Comparison of ENCODE assay signal across 12 mouse cellular contexts in the genomic region with DNA sequence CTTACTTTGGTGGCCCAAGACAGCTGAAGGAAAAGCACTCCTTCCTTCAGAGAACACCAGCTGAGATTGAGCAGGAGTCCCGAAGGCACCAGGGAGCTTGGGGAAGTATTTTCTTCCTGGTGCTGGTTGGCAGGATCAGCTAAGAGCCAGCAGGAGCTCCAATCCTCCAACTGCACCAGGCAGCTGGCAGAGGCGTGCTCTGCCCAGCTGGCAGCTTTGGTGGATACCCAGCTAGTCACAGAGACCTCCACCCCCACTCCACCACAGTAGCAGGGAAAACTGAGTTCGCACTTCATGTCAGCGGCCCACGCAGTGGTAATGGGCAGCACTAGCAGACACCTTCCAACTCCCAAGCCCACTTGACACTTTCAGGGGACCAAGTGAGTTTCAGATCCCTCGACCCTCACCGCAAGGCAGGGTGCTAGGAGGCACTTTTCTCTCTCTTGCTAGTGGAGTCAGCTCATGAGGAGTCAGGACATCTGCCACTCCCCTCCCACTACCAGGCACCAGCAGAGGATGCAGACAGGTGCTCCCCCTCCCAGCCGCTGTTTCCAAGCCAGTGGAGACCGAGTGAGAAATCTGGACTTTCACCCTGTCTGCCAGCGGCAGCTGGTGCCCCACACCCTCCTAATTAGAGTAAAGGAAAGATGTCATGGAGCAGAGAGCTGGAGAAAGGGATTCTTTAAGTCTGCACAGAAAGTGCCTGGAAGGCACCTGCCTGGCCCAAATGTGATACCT. TPM values are rescaled to one million over a fixed set of nuclear protein-coding genes. Genes with fewer than 3 reads are reported as not detected.
DNase-seq lines count a peak whose midpoint lies in the region; ATAC-seq lines count a peak whose summit lies in the region.
"Had no signal": no experiment of that assay in that cellular context is flagged by ENCODE, and none has a peak within 500 bp of the region (broad histone marks: within the 10 kb centered on the region; RNA-seq: fewer than 3 reads in every experiment).

No protein-coding gene starts in this region.

- H3K27ac ChIP-seq in forebrain, embryonic 13.5 days, result peak overlapping the region; percentile 31; the same call in 1 of the 2 replicates
- no peak overlapping the region for H3K27ac ChIP-seq in forebrain, embryonic 12.5 days
- H3K27ac ChIP-seq: heart, embryonic 13.5 days; liver, embryonic 14.5 days had no signal

- peaks cover 3% of the 10 kb centered on the region; the same call in 1 of the 2 replicates for H3K4me1 ChIP-seq in forebrain, embryonic 13.5 days
- H3K4me1 ChIP-seq in forebrain, embryonic 12.5 days, result no peaks in the 10 kb centered on the region
- H3K4me1 ChIP-seq: heart, embryonic 13.5 days had no signal

- peak; percentile 59 for ATAC-seq in forebrain, embryonic 13.5 days
- ATAC-seq in forebrain, embryonic 12.5 days (ENCODE audit: low FRiP score), result no peak

- no peaks in the 10 kb centered on the region for H3K9me3 ChIP-seq in forebrain, embryonic 13.5 days (replicated peaks)
- no peaks in the 10 kb centered on the region for H3K9me3 ChIP-seq in forebrain, embryonic 12.5 days
- H3K9me3 ChIP-seq: heart, embryonic 13.5 days had no signal

- H3K4me3 ChIP-seq in forebrain, embryonic 13.5 days, result no peak overlapping the region
- H3K4me3 ChIP-seq in forebrain, embryonic 12.5 days (replicated peaks), result no peak overlapping the region
- H3K4me3 ChIP-seq: heart, embryonic 13.5 days had no signal

- no peak overlapping the region for H3K9ac ChIP-seq in forebrain, embryonic 13.5 days
- H3K9ac ChIP-seq in forebrain, embryonic 12.5 days, result no peak overlapping the region
- H3K9ac ChIP-seq: heart, embryonic 13.5 days; liver, embryonic 14.5 days had no signal

- peak; percentile 13 to 44 for DNase-seq in frontal cortex, adult 2 months (ENCODE audit: extremely low spot score in 1 of 2, low spot score in 1 of 2)
- DNase-seq in kidney, postnatal 36 days, result peak; percentile 61 to 67
- DNase-seq in retina, postnatal 1 day, result peak; percentile 57
- DNase-seq in MN1 (ENCODE audit: low spot score), result no peak
- no peak for DNase-seq in ovary, postnatal 14 days (ENCODE audit: low spot score)
- DNase-seq in heart, postnatal 36 days, result no peak
- DNase-seq: B cell, adult 2 months; thymus, postnatal 25 days had no signal

- intact Hi-C loops in heart, postnatal 36 days (cut with DNase I), result no loop called here

- no peak overlapping the region for H3K4me2 ChIP-seq in forebrain, embryonic 13.5 days
- no peak overlapping the region for H3K4me2 ChIP-seq in forebrain, embryonic 12.5 days
- H3K4me2 ChIP-seq: heart, embryonic 13.5 days had no signal

- WGBS in forebrain, embryonic 13.5 days, result 63% methylated on average over 10 of the region's 10 CpGs
- 64% methylated on average over 10 of the region's 10 CpGs for WGBS in forebrain, embryonic 12.5 days

- H3K36me3 ChIP-seq in forebrain, embryonic 13.5 days (ENCODE audit: poor library complexity, severe bottlenecking), result no peaks in the 10 kb centered on the region
- H3K36me3 ChIP-seq in forebrain, embryonic 12.5 days (replicated peaks), result no peaks in the 10 kb centered on the region
- H3K36me3 ChIP-seq: heart, embryonic 13.5 days had no signal

- H3K27me3 ChIP-seq in forebrain, embryonic 13.5 days, result no peaks in the 10 kb centered on the region
- H3K27me3 ChIP-seq in forebrain, embryonic 12.5 days, result no peaks in the 10 kb centered on the region
- H3K27me3 ChIP-seq: heart, embryonic 13.5 days had no signal

RNA-seq across cellular contexts. Expression of a gene that starts 10.4 kb away (rescaled TPM):
- 7.6 and 8.2 TPM in 2 replicates for polyA plus RNA-seq in forebrain, embryonic 13.5 days (2015; fragmentation: Nextera tagmentation; extraction: Ambion mirVana)
- polyA plus RNA-seq in forebrain, embryonic 12.5 days (2016; fragmentation: Nextera tagmentation; extraction: Ambion mirVana), result 10.5 and 11.0 TPM in 2 replicates
- polyA plus RNA-seq in frontal cortex, adult 2 months (2012; rRNA removed), result 5.4 and 6.4 TPM in 2 replicates
- 1 to 10 TPM; 1.8 to 2.7 TPM for total RNA-seq in heart, postnatal 36 days (2021)

RNA-seq across cellular contexts. Expression of a gene that starts 50.8 kb away (rescaled TPM):
- polyA plus RNA-seq in forebrain, embryonic 13.5 days (2015; fragmentation: Nextera tagmentation; extraction: Ambion mirVana), result 18.4 and 18.9 TPM in 2 replicates
- 22.7 and 22.9 TPM in 2 replicates for polyA plus RNA-seq in forebrain, embryonic 12.5 days (2016; fragmentation: Nextera tagmentation; extraction: Ambion mirVana)
- 9.3 and 10.0 TPM in 2 replicates for polyA plus RNA-seq in frontal cortex, adult 2 months (2012; rRNA removed)
- 10 to 100 TPM; 10.9 to 11.4 TPM for total RNA-seq in heart, postnatal 36 days (2021)

Comparison
In these comparisons a context has a peak if more than half of its experiments do, and no peak if none do; other contexts are left out.
1. DNase-seq: peak in frontal cortex, adult 2 months (2 of 2), kidney, postnatal 36 days (2 of 2) and retina, postnatal 1 day (single experiment); none in MN1 (single experiment), ovary, postnatal 14 days (single experiment) and heart, postnatal 36 days (0 of 2).